Mouse (Mus musculus) limb, embryonic 11.5 days (tissue): ENCODE results near the gene Celf2. TPM values are rescaled to one million over a fixed set of nuclear protein-coding genes. Genes with fewer than 3 reads are reported as not detected.
A peak's percentile ranks its signal among the peaks of the same experiment; 100 is the strongest.

Source experiments
- ATAC-seq: fragments of 200-750 bp; cut with Nextera tagmentation; 2 replicates; pipeline ENCODE4 v1.8.0; 2017; ENCODE audit warnings: low read depth; ENCODE audit not compliant: insufficient number of reproducible peaks, low FRiP score, low TSS enrichment
- DNase-seq: peaks from one replicate; pipeline ENCODE4 v3.0.0-alpha.2; 2015; ENCODE audit warnings: low spot score
- H3K27ac ChIP-seq: fragments of 300-500 bp; sonication (generic); replicated peaks from 2 replicates; pipeline ENCODE4 v1.5.1; 2014; ENCODE audit warnings: low read depth, mild to moderate bottlenecking, low read length
- H3K27me3 ChIP-seq: fragments of 300-500 bp; sonication (generic); 2 replicates; pipeline ENCODE4 v1.6.1; 2014; ENCODE audit warnings: mild to moderate bottlenecking, low read length, mixed read lengths; ENCODE audit not compliant: control insufficient read depth, insufficient read depth
- H3K36me3 ChIP-seq: fragments of 300-500 bp; sonication (generic); 2 replicates; pipeline ENCODE4 v1.6.1; 2014; ENCODE audit warnings: mild to moderate bottlenecking, low read length, moderate library complexity, mixed read lengths; ENCODE audit not compliant: control insufficient read depth, insufficient read depth
- H3K4me1 ChIP-seq: fragments of 300-500 bp; sonication (generic); 2 replicates; pipeline ENCODE4 v1.6.1; 2014; ENCODE audit warnings: low read length, mixed read lengths; ENCODE audit not compliant: control insufficient read depth, insufficient read depth
- H3K4me2 ChIP-seq: fragments of 300-500 bp; sonication (generic); 2 replicates; pipeline ENCODE4 v1.6.1; 2014; ENCODE audit warnings: low read depth, mild to moderate bottlenecking, moderate library complexity; ENCODE audit not compliant: severe bottlenecking
- H3K4me3 ChIP-seq: fragments of 300-500 bp; sonication (generic); 2 replicates; pipeline ENCODE4 v1.5.1; 2014; ENCODE audit warnings: low read depth, low read length
- H3K9ac ChIP-seq: fragments of 300-500 bp; sonication (generic); 2 replicates; pipeline ENCODE4 v1.6.1; 2014; ENCODE audit warnings: mild to moderate bottlenecking, low read length
- H3K9me3 ChIP-seq: fragments of 300-500 bp; sonication (generic); 2 replicates; pipeline ENCODE4 v1.6.1; 2016; ENCODE audit warnings: low read length; ENCODE audit not compliant: control insufficient read depth
- WGBS: fragments of 180-500 bp; shearing (Covaris S2); extraction: QIAGEN DNeasy Blood & Tissue Kit; methylation state at CpG from one replicate; pipeline ENCODE4 v1.1.7; 2014; 5-methylcytosine and 5-hydroxymethylcytosine counted together
- polyA plus RNA-seq: library from polyadenylated mRNA; unstranded; fragments of >200 nt; fragmentation: Nextera tagmentation; extraction: Ambion mirVana; gene quantifications from 2 replicates; pipeline ENCODE4 v1.2.1, GENCODE M21; 2014

Gene Celf2
- polyA plus RNA-seq, 1 experiment from 2014 or later: 24.1 TPM

GRCm38 (mm10) chr2:6573640-6574039, 935.7 kb downstream of the Celf2 start:
- ATAC-seq (no peak), DNase-seq (no peak)
- Histone ChIP-seq H3K4me2 (no peak overlapping the region), H3K27me3 (no peaks in the 10 kb centered on the region), H3K27ac (no peak overlapping the region), H3K4me3 (no peak overlapping the region), H3K4me1 (no peaks in the 10 kb centered on the region), H3K36me3 (no peaks in the 10 kb centered on the region), H3K9ac (no peak overlapping the region), H3K9me3 (no peaks in the 10 kb centered on the region)
- WGBS: 82% methylated on average over 2 of the region's 2 CpGs

DNA sequence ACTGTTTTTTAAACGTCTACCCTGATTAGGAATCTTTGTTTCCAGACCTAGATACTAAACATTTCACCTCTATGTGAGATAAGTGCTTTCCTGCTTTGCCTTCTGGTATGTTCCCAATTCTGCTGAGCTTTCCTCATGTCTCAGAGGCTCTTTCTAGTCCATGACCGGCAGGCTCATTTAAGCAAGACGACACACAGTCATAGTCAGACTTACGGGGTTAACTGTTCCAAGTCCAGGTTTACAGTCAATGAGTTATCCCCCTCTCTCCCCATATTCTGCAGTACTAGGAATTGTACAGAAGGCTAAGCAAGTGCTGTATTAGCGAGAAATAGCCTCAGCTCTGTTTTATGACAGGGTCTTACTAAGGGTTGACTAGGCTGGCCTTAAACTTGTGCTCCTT, 936.4 kb downstream of the Celf2 start:
- Histone ChIP-seq H3K9ac (no peak overlapping the region), H3K4me2 (no peak overlapping the region), H3K4me1 (no peaks in the 10 kb centered on the region), H3K27ac (no peak overlapping the region), H3K9me3 (no peaks in the 10 kb centered on the region), H3K36me3 (no peaks in the 10 kb centered on the region), H3K4me3 (no peak overlapping the region), H3K27me3 (no peaks in the 10 kb centered on the region)
- ATAC-seq (no peak), DNase-seq (no peak)
- WGBS: 78% methylated on average over 5 of the region's 5 CpGs

GRCm38 (mm10) chr2:6569040-6569542, 940.3 kb downstream of the Celf2 start:
- H3K27me3 ChIP-seq: no peaks in the 10 kb centered on the region
- H3K9ac ChIP-seq: no peak overlapping the region
- no peaks in the 10 kb centered on the region for H3K9me3 ChIP-seq
- ATAC-seq (no peak), DNase-seq (no peak)
- H3K4me2 ChIP-seq: no peak overlapping the region
- no peak overlapping the region for H3K27ac ChIP-seq
- no peaks in the 10 kb centered on the region for H3K4me1 ChIP-seq
- 61% methylated on average over 1 of the region's 1 CpGs for WGBS
- no peak overlapping the region for H3K4me3 ChIP-seq
- no peaks in the 10 kb centered on the region for H3K36me3 ChIP-seq

- Histone ChIP-seq H3K36me3 (no peaks in the 10 kb centered on the region), H3K4me2 (no peak overlapping the region), H3K9me3 (no peaks in the 10 kb centered on the region), H3K4me3 (no peak overlapping the region), H3K4me1 (no peaks in the 10 kb centered on the region), H3K9ac (no peak overlapping the region), H3K27me3 (no peaks in the 10 kb centered on the region), H3K27ac (no peak overlapping the region)
- DNase-seq (no peak), ATAC-seq (no peak)
- 91% methylated on average over 3 of the region's 3 CpGs for WGBS
These were observed 944.2 kb downstream of the Celf2 start for GRCm38 (mm10) chr2:6565175-6565574.

GRCm38 (mm10) chr2:6561337-6561736, 948.0 kb downstream of the Celf2 start:
- no peaks in the 10 kb centered on the region for H3K9me3 ChIP-seq
- DNase-seq: no peak
- H3K27ac ChIP-seq: no peak overlapping the region
- H3K27me3 ChIP-seq: no peaks in the 10 kb centered on the region
- no peak overlapping the region for H3K4me3 ChIP-seq
- WGBS: 91% methylated on average over 3 of the region's 3 CpGs
- no peaks in the 10 kb centered on the region for H3K36me3 ChIP-seq
- H3K4me1 ChIP-seq: no peaks in the 10 kb centered on the region
- no peak for ATAC-seq
- no peak overlapping the region for H3K4me2 ChIP-seq
- no peak overlapping the region for H3K9ac ChIP-seq

DNA sequence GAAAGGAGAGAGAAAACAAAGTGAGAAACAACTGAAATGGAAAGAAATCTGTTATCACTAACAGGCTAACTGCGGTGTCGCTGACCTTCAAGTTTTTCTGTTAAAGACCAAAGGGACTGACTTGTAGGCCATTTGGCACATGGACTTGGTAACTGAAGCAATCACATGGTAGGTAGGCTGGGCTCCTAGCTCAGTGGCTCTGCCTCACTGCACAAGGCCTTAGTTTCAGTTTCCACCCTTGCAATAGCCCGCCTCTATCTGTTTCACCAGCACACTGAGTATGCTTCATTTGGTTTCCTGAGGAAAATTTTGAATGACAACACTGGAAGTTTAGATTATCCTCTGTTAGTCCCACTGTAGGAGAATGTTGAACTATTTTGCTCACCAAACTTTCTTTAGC, 948.6 kb downstream of the Celf2 start:
- no peak overlapping the region for H3K9ac ChIP-seq
- no peaks in the 10 kb centered on the region for H3K27me3 ChIP-seq
- H3K4me2 ChIP-seq: no peak overlapping the region
- 94% methylated on average over 3 of the region's 3 CpGs for WGBS
- no peaks in the 10 kb centered on the region for H3K4me1 ChIP-seq
- DNase-seq: no peak
- no peaks in the 10 kb centered on the region for H3K36me3 ChIP-seq
- no peak for ATAC-seq
- H3K9me3 ChIP-seq: no peaks in the 10 kb centered on the region
- no peak overlapping the region for H3K27ac ChIP-seq
- H3K4me3 ChIP-seq: no peak overlapping the region

- 84% methylated on average over 2 of the region's 2 CpGs for WGBS
- Histone ChIP-seq H3K4me1 (no peaks in the 10 kb centered on the region), H3K9ac (no peak overlapping the region), H3K4me3 (no peak overlapping the region), H3K27me3 (no peaks in the 10 kb centered on the region), H3K9me3 (no peaks in the 10 kb centered on the region), H3K4me2 (no peak overlapping the region), H3K27ac (no peak overlapping the region), H3K36me3 (no peaks in the 10 kb centered on the region)
- ATAC-seq: no peak
- DNase-seq: peak; percentile 14
These were observed 949.8 kb downstream of the Celf2 start for GRCm38 (mm10) chr2:6559581-6559980.

DNA sequence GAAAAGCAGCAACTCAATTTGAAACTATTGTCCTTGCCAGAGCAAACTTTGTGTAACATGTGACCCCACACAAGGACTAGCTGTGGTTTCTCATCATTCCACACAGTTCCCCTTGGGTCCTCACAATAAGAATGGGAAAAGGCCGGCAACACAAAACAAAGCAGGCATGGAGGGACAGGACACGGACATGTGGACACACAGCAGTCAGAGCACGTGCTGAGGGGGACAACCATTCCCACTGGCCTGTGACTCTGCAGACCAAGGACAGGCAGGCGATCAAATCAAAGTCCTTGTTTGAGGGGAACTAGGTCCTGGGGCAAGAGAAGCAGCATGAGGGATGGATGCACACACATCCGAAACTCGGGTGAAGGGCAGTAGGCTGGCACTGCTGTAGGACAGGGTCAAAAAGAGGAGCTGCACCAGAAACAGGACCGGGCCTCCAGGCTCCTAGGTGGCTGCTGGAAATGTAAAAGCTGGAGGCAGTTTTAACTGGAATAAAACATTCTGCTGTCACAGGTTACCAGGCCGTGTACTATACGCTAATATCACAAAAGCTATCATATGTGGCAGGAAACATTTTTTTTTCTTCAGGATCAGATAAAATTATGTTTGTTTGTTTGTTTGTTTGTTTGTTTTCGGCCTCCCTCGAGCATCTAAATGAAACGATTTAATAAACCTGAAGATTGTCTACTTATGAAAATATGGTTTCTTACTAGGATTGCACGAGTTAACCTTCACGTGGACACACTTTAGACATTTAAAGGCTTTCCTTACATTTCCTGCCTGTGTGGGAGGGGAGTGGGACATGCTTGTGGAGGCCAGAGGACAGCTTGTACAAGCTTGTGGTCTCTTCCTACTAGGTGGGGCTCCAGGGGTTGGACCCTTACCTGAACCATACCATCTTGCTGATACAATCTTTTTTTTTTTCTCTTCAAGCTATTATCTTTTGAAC, 950.8 kb downstream of the Celf2 start:
- no peak for DNase-seq
- H3K4me1 ChIP-seq: no peaks in the 10 kb centered on the region
- no peak overlapping the region for H3K4me3 ChIP-seq
- no peak for ATAC-seq
- 89% methylated on average over 14 of the region's 14 CpGs for WGBS
- no peaks in the 10 kb centered on the region for H3K27me3 ChIP-seq
- H3K4me2 ChIP-seq: no peak overlapping the region
- H3K27ac ChIP-seq: no peak overlapping the region
- H3K9ac ChIP-seq: no peak overlapping the region
- H3K9me3 ChIP-seq: no peaks in the 10 kb centered on the region
- H3K36me3 ChIP-seq: no peaks in the 10 kb centered on the region
